Mouse (Mus musculus): Measurements from ENCODE around the gene Frmd4b. TPM values are rescaled to one million over a fixed set of nuclear protein-coding genes. Genes with fewer than 3 reads are reported as not detected.
A peak's percentile ranks its signal among the peaks of the same experiment; 100 is the strongest.
"Not testable (repeated sequence)": the region's sequence is repeated elsewhere in the genome, so short reads cannot be mapped to it uniquely, and the experiment has no call there.

Frmd4b gene
- total RNA-seq, 4 experiments from 2014 or later, result 10.1 to 13.1 (median 12.1) TPM

GRCm38 (mm10) chr6:97291159-97291908 is 326.0 kb downstream of the Frmd4b start:
- DNase-seq (ENCODE audit: low spot score), result no peak

- no peak for DNase-seq (ENCODE audit: low spot score)
These were observed 326.7 kb downstream of the Frmd4b start for GRCm38 (mm10) chr6:97290687-97291086.

- no peak for DNase-seq (ENCODE audit: low spot score)
These were observed 327.5 kb downstream of the Frmd4b start for GRCm38 (mm10) chr6:97289838-97290237.

- DNase-seq (ENCODE audit: low spot score), result no peak
These were observed 328.0 kb downstream of the Frmd4b start for GRCm38 (mm10) chr6:97289316-97289820.

GRCm38 (mm10) chr6:97288047-97288855 is 329.1 kb downstream of the Frmd4b start:
- no peak for DNase-seq (ENCODE audit: low spot score)

- no peak for DNase-seq (ENCODE audit: low spot score)
These were observed 331.0 kb downstream of the Frmd4b start for GRCm38 (mm10) chr6:97286332-97286731.

- DNase-seq (ENCODE audit: low spot score), result no peak
These were observed 333.7 kb downstream of the Frmd4b start for GRCm38 (mm10) chr6:97283676-97284075.

- no peak for DNase-seq (ENCODE audit: low spot score)
These were observed 338.5 kb downstream of the Frmd4b start for GRCm38 (mm10) chr6:97278878-97279277.

- peak; percentile 90 for DNase-seq (ENCODE audit: low spot score)
These were observed 339.1 kb downstream of the Frmd4b start for GRCm38 (mm10) chr6:97278014-97278787.

- DNase-seq (ENCODE audit: low spot score), result no peak
These were observed 340.3 kb downstream of the Frmd4b start for GRCm38 (mm10) chr6:97276890-97277497.

- DNase-seq (ENCODE audit: low spot score), result no peak
These were observed 341.0 kb downstream of the Frmd4b start for GRCm38 (mm10) chr6:97276366-97276765.

GRCm38 (mm10) chr6:97275760-97276159 is 341.6 kb downstream of the Frmd4b start:
- no peak for DNase-seq (ENCODE audit: low spot score)

GRCm38 (mm10) chr6:97273777-97274176 is 343.6 kb downstream of the Frmd4b start:
- no peak for DNase-seq (ENCODE audit: low spot score)

GRCm38 (mm10) chr6:97273058-97273710 is 344.2 kb downstream of the Frmd4b start:
- DNase-seq (ENCODE audit: low spot score), result no peak

- no peak for DNase-seq (ENCODE audit: low spot score)
These were observed 345.0 kb downstream of the Frmd4b start for GRCm38 (mm10) chr6:97272349-97272748.

GRCm38 (mm10) chr6:97269596-97269995 is 347.7 kb downstream of the Frmd4b start:
- no peak for DNase-seq (ENCODE audit: low spot score)

GRCm38 (mm10) chr6:97267132-97267531 is 350.2 kb downstream of the Frmd4b start:
- no peak for DNase-seq (ENCODE audit: low spot score)

- DNase-seq (ENCODE audit: low spot score), result no peak
These were observed 350.7 kb downstream of the Frmd4b start for GRCm38 (mm10) chr6:97266661-97267060.

- DNase-seq (ENCODE audit: low spot score), result no peak
These were observed 351.6 kb downstream of the Frmd4b start for GRCm38 (mm10) chr6:97265705-97266104.

GRCm38 (mm10) chr6:97265240-97265639 is 352.1 kb downstream of the Frmd4b start:
- DNase-seq (ENCODE audit: low spot score), result peak; percentile 65

- not testable (repeated sequence) for DNase-seq (ENCODE audit: low spot score)
These were observed 353.6 kb downstream of the Frmd4b start for GRCm38 (mm10) chr6:97263750-97264149.

Data from heart, adult 8-10 months (tissue).